Mouse (Mus musculus) MEL-GATA-1-ER (cell line): ENCODE data around the gene AU021092.

Experiments used
- DNase-seq: peaks from one replicate; pipeline ENCODE4 v3.0.0-alpha.2; 2012; ENCODE audit warnings: low read depth; ENCODE audit errors: extremely low read depth

The AU021092 gene

DNA sequence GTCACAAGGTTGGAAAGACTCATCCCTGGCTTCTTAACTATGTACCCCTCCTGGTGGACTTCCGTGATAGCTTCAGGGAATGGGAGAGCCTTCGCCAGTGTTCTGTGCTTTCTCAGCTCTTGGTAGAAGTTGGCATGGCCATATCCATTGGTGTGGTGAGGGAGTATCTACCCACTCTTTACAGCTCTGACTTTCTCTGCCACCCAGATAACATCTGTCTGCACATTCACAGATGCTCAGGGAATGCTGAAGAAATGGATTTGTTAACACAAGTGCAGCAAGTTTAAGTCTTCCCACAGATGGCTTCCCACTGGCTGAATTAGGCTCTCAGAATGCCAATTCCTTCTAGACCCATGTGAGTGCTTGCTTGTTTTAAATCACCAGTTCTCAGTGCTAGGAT, 8.0 kb downstream of the AU021092 start:
- DNase-seq, result no peak

DNA sequence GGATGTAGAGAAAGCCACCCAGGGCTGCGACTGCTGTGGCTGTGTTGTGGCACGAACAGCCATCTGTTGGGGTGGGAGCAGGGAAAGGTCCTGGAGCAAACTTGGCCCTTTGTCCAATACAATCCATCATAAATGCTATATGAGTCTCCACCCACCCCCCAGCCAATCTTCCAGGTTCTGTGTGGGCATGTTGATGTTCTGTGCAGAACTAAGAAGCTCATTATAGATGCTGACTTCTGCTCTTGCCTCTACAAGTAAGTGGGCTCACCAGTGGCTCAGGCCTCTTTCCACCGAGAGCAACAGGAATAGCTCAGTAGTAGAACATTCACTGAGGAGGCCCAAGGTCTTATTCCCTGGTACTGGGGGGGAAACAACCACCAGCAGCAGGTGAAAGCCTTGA, 9.9 kb downstream of the AU021092 start:
- DNase-seq, result no peak

DNA sequence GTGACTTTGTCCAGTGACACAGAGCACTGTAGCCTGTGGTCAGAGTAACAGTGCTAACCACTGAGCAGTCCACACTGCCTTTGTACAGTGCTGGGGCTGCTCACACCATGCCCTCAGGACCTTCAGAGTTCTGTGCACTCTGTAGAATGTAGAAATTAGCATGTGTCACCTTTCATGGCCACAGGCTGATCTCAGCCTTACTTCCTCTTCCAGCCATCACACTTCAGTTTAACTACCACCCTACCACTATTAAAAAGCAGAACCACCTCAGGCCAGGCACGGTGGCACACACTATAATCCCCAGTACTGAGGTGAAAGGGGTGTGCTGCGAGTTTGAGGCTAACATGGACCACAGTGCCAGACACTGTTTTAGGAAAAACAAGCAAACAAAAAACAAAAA, 11.7 kb downstream of the AU021092 start:
- DNase-seq, result peak; percentile 61

DNA sequence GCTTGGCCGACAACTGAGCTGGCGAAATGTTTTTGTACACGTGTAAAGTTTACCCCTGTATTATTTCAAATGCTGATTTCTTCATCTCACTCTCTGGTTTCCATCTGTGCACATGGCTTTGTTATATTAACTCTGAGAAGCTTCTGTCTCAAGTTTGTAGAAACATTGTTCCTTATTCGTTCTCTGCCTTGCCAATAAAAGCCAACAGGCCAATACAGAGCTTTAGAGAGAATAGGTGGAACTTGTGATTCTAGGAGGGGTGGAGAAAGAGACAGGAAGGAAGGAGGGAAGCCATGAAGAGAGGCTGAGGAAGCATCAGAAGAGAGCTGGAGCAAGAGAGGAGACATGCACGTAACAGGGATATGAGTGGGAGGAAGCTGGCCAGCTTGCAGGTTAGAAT, 16.0 kb downstream of the AU021092 start:
- peak; percentile 15 for DNase-seq

DNA sequence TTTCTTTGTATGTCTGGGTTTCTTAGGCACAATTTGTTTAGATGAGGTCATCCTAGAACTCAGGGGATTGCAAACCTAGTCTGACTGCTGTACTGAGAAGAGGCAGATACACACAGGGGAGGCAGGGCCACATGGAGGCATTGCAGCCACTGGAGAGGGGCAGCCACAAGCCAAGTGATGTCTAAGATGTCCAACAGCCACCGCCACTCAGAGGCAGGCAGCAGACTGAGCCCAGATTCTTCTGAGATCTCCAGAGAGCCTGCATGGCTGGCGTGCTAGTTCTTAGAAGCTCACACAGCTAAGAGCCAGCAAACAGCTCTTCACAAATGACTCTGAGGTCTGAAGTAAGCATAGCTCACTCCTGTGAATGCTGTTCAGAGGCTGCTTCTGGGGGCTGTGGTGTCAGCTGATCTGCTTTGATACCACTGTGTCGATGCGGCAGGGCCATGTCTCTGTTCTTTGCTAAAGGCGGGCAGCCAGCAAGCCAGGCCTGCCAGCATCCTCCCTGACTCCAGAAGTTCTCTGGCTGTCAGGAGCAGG, 16.6 kb downstream of the AU021092 start:
- no peak for DNase-seq

DNA sequence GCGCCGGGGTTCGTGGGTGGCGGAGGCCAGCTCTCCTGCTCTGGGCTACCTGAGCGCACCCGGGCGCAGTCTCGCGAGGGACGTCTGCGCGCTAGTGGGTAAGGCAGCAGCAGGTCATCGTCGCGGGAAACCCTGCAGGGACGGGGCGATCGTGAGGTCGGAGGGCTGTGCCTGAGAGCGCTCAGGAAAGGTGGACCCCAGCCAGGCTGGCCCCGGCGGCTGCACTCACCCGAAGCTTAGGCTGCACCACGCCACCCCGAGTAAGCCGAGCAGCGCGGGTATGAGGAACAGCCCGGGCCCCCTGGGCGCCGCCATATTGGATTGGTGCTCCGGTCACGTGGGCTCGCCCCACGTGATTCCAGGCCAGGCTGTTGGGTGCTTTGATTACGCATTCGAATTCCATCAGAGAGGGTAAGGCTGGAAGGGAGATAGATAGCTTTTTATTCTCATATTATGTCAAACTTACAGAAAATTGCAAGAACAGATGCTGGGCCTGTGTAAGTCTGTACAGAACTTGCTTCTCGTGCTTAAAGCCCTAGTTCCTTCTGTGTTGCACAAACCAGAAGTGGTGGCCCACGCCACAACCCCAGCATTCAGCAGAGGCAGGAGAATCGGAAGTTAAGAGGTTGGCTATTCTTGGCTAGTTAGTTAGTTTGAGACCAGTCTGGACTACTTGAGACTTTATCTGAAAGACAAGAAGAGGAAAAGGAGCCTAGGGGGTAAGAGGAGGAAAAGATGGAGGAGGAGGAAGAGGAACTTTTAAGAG, 18.2 kb downstream of the AU021092 start, which contains the start of gene Nagpa:
Gene Nagpa, minus strand, starts transcription at position 345 of the 766 bp plus-strand sequence.
- DNase-seq, result peak; percentile 68

DNA sequence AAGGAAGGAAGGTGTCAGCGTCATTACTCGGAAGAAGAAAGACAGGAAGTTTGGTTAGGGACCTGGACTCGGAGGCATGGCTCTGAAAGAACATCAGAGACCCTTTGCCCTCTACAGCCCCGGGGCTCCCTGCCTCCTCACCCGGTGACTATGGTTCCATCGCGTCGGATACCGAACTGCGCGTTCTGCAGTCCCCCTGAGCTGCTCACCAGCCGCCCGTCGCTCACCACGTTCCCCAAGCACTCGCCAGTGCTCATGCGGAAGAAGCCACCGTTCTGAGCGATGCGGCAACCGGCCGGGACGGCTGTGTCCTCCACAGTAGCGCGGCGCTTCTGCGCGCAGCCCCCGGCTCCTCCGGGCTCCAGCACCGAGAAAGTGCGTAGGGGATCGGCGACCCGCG, 18.9 kb downstream of the AU021092 start:
- DNase-seq, result peak; percentile 4

DNA sequence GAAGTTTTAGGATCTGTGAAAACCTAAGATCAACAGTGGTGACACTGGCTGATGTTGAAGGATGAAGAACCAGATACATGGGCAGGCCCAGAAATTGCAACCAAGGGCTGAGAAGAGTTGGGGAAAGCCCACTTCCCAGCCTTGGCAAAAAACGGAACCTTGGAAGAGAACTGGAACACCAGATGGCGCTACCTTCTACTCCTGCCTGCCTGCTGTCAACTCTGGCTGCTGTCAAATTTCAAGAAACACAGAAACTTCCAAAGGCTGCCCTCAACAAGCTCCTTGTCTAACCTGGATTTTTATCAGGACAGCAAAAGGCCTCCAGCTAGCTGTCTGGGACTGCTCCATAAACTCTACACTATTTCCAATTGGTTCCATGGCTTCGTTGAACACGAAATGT, 19.4 kb downstream of the AU021092 start:
- peak; percentile 44 for DNase-seq

DNA sequence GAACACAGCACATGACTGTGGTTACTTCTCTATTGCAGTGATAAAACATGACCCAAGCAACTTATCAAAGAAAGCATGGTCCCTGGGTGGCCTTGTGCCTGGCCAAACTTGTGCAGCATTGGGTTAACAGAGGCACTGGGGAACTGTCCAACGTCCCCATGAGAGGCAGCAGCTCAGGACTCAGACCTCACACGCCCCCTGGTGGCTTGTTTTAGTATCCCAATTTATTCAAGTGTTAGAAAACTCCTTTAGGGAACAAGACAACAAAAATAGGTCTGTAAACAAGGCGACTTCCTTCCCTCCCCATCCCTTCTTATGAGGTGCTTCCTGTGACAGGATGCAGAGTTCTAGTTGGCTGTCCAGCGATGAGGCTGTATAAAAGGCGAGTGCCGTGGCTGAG, 27.0 kb downstream of the AU021092 start:
- peak; percentile 28 for DNase-seq

DNA sequence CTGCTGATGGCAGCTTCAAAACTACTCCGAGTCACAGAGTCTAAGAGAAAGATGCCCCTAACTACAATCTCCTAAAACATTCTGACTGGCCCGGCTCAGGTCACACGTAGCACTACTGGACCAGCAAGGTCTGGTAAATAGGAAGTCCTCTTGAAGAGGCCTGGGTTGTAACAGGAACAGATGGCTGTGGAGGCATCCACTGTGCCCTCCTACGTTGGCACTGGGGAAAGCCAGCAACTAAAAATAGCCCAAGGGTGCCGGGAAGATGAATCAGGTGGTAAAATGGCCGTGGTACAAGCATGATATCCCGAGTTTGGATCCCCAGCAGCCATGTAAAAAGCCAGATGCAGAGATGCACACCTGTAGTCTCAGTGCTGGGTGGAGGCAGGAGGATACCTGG, 35.9 kb downstream of the AU021092 start:
- no peak for DNase-seq

DNA sequence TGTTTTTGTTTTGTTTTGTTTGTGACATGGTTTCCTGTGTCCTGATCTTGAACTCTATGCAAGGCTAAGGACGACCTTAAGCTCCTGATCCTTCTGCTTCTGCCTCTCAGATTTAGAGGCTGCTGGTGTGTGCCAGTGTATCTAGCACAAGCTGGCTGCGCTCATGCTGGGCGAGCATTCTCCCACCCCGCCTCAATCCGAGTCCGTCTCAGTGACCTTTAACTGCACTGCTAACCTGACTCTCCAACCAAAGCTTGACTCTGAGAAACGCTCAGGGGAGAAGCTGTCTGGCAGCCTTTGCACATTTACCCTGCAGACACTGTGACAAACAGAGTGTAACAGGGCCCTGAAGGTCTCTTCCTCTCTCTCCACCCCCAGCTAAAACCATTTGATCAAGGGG, 36.4 kb downstream of the AU021092 start:
- no peak for DNase-seq

DNA sequence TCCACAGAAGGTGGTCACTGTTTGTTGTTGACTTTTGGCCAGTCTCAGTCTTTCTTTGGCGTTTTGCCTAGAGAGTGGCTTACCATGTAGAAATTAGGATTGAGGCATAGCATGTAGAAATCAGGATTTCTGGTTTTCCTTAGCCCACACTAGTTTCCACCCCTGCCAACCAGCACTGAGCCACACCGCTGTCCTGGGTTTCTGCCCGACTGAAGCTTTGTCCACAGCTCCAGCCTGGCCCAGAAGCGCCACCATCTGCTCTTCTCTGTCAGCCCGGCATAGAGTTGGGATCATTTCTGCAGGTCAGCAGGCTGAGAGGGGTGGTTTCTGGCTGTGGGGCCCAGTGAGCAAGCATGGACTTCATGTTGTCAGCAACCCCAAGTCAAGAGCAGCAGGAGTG, 37.1 kb downstream of the AU021092 start:
- DNase-seq, result no peak

DNA sequence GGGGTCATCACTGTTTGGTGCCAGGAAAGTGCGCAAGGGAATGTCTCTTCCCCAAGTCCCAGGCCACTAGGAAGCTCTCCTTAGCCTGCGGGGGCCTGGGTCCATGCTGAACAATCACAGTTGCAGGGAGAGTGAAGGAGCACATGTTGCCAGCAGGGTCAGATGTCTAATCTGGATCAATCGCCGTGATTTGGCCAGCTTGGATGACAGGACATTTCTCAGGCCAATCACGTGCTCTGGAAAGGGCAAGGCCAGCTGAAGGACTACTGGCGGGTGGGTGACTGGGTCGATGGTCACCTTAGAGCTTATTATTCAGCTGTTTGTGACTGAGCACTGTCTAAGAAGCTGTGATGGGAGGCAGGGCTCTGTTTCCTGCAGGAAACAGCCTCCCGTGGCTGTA, 38.0 kb downstream of the AU021092 start:
- no peak for DNase-seq

DNA sequence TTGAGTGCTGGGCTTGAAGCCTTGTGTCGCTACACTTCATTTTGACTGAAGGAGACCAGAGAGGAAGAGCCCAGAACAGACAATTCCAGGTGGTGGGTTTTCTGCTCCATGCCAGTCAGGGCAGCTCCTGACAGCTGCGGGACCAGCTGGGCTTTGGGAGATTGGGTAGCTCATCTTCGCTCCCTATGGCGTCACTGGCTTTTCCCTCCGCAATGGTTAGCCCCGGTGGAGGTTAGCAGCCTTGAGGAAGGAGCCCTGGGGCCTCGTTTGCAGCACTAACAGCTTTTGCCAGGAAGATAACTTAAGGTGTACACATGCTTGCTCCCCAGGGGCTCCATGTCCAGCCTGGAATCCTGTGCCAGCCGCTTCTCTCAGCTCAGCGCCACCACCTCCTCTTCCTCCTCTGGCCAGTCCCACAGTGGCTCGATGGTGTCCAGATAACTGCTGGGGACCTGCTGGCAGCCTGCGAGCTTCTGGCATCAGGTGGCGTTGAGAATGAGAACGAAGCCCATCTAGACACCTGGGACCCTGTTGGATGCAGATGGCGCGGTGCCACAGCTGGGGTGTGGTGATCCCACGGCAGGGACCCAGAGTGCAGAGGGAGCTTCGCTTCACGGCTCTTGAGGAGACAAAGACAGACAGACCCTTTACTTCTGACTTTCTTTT, 38.7 kb downstream of the AU021092 start:
- no peak for DNase-seq

DNA sequence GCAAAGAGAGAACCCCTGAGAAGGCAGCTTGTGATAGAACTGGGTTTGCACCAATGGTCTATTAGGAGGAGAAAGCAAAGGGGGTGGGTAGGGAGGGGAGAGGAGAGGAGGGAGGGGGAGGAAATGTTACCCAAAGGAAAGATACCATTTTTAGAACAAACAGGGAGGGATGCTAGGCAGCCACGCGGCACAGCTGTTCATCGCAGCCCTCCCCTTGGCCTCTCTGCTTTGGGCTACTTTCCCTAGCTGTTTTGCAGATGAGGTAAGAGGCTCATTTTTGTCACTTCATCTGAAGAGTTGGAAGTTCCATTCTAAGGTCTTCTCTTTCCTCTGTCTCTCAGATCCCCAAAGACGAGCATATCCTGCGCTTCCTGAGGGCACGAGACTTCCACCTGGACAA, 49.5 kb downstream of the AU021092 start:
- DNase-seq, result no peak

DNA sequence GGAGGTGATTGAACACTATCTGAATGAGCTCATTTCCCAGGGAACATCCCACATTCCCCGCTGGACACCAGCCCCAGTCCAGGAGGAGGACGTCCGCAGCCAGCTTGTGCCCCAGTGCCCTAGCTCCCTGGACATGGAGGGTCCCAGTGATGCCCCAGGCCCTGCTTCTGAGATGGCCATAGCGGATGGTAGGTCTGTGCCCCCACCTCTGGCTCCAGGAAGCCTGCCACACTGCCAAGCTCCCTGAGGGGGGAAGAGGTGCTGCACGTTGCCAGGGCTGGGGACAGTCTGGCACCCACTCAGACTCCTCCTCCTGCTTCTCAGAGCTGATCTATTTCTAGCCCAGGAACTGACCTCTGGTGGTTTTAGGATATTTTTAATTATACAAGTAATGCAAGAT, 53.3 kb downstream of the AU021092 start:
- no peak for DNase-seq

DNA sequence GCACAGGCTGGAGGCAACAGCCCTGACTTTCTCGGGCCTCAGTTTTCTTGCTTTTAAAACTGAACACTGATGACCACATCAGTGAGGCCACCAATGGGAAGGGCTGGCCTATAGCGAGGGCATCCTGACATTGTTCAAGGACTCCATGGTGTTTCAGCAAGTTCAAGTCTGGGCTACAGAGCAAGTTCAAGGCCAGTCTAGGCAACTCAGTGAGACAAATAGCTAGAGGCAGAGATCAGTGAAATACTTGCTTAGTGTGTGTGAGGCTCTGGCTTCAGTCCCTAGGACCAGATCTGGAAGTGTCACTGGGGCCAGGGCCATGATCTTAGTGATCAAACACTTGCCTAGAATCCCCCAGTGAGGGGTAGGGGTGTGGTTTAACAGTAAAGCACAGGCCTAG, 54.1 kb downstream of the AU021092 start:
- DNase-seq, result no peak

DNA sequence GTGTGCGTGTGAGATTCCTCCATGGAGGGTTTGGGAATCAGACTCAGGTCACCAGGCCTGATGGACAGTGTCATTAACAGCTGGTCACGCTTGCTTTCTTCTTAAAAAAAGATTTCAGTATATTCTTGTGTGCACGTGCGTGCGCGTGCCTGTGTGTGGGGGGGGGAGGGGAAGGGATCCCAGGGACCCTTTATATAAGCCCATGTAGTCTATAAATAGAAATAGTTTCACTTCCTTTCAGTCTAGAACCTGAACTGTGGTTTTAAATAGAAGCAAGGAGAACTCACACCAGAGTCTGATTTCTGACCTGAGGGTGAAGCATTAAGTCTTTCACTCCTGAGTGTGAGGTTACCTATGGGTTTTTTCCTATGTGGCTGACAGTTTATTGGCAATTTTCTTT, 57.8 kb downstream of the AU021092 start:
- DNase-seq, result no peak
